Mouse (Mus musculus) T-helper 17 cell (primary cell): ENCODE measurements at regions not wholly inside any gene's neighbourhood (a gene's known extent, or its start where the extent isn't known, plus 50 kb on each side); places are given as distances from the start of the nearest gene placed in this dataset.

Experiments
- in situ Hi-C, 2 experiments: fragments of 300-600 bp; cut with MboI, MseI; formaldehyde crosslinking; loops; 1 replicate in 1 of 2; 2 replicates in 1 of 2; pipeline ENCODE4 v1.15.1; 2025; ENCODE audit warnings: high pct_unique_total_duplicates in 2 of 2

- in situ Hi-C loops = no loop called here
These were observed 345.2 kb upstream of the Tshz3 start for GRCm38 (mm10) chr7:36352761-36353160.

GRCm38 (mm10) chr7:36350616-36351015, 347.3 kb upstream of the Tshz3 start:
- in situ Hi-C loops = no loop called here

DNA sequence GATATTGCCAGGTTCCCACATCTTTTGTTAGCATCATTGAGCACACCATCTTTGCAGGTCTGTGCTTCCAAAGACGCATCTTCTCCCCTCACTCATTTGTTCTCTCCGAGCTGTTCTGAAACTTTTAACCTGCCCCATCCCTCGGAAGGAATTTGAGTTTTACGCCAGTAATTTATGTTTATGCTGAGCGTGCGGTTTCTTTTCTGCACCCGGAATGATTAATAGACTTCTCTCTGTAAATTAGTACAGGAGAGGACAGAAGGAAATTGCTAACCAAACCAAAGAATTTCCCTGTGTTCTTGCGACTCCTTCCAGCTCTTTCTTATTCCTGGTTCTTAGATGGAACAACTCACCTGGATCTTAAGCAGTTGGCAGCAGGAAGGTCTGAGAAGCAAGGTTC, 349.7 kb upstream of the Tshz3 start:
- in situ Hi-C loops = no loop called here

DNA sequence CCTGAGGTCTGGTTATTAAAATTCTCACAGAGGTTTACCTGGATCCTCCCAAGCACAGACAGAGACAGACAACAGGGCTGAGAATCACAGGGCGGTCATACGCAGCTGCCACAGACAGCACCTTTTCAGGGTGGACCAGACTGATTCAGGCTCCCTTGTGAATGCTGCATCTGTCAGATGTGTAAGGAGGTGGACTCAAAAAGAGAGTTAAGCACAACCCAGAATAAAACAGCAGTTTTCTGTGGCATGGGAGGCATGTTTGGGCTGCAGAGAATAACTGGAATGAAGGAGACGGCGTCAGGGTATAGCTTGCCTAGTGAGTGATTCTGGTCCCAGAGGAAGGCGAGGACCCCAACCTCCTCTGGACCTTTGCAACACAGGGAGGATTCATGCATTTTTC, 363.1 kb upstream of the Tshz3 start:
- in situ Hi-C loops = no loop called here

DNA sequence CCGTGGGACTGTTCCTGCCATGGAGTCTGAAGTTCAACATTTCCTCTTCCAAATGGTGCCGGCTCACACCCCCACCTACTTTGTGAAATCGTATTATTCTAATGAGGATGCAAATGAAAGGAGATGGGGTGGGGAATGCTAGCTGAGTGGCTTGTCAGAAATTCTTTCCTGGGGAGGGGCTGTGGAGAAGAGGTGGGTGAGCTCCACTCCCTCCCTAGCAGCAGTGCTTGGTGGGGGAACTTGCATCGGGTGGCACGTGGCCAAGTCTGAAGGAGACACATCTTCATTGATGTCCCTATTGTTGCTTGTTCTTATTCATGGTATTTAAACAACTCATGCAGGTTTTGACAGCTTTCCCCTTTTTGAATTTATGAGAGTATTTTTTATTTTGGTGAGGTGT, 363.8 kb upstream of the Tshz3 start:
- in situ Hi-C loops = no loop called here

DNA sequence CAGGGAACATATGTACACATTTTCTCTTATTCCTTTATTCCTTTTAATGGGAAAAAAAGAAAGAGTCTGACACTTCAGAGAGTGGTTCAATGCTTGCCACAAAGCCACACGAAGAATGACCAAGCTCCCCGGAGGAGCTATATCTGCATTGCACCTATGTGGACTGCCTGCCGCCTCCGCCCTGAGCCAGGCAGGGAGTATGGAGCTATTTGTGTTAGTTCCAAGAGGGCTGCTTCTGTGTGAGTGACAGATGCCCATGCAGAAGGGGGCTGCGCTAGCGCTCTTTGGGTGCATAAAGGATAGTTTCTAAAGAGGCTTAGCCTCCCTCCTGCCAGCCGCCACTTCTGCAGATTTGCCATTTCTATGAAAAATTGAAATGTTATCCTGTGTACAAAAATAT, 365.3 kb upstream of the Tshz3 start:
- in situ Hi-C loops = no loop called here

- in situ Hi-C loops = no loop called here
These were observed 369.8 kb upstream of the Tshz3 start for GRCm38 (mm10) chr7:36328141-36328540.

- in situ Hi-C loops = no loop called here
These were observed 373.9 kb upstream of the Tshz3 start for GRCm38 (mm10) chr7:36324035-36324434.

DNA sequence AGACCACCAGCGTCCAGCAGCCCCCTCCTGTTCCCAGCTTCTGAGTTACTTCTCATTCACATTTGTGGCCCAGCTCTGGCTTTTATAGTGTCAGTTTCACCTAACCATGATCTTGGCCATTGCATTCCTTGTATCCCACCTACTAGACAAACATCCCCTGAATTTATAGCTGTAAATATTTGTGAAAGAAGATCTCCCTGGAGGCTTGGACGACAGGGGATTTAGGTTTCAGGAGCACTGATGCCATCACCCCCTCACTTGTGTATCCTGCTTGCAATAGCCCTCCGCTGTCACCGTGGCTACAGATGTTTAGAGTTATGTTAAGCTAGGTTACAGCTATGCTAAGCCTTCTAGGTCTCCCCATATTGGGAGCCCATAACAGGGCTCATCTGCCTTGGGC, 375.7 kb upstream of the Tshz3 start:
- in situ Hi-C loops = no loop called here

- in situ Hi-C loops = no loop called here
These were observed 380.3 kb upstream of the Tshz3 start for GRCm38 (mm10) chr7:36317466-36318212.

DNA sequence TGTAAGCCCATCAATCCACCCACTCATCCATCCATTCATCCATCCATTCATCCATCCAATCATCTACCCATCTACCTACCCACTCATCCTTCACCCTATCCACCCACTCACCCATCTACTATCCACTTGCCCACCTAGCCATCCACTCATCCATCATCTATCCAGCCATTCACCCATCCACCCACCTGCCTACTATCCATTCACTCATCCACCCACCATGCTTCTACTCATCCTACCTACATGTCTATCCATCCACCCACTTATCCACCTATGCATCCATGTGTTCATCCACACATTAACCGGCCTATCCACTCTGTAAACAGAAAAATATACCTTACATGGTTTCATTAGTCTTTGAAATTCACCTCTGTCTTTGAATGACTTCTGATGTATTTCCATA, 384.2 kb upstream of the Tshz3 start:
- in situ Hi-C loops = no loop called here

- in situ Hi-C loops = no loop called here
These were observed 387.9 kb upstream of the Tshz3 start for GRCm38 (mm10) chr7:36309761-36310605.

DNA sequence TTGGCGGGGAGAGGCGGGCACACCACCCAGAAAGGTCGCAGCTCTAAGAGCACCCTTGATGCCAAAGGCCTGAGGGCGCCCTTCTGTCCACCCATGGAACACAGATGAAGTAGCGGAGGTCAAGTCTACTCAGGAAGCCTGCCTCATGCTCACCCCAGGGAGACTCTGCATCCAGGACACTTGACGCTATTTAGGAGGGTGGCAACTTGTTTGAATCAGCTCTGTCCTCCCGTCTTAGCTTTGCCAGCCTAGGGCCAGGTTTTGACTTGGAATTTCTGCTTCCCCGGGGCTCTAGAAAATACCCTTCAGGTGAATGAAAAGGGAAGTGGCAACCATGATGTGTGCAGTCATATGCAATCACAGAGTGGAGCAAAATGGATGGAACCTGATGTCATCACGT, 389.2 kb upstream of the Tshz3 start:
- in situ Hi-C loops = no loop called here

- in situ Hi-C loops = no loop called here
These were observed 389.8 kb upstream of the Tshz3 start for GRCm38 (mm10) chr7:36308106-36308620.

DNA sequence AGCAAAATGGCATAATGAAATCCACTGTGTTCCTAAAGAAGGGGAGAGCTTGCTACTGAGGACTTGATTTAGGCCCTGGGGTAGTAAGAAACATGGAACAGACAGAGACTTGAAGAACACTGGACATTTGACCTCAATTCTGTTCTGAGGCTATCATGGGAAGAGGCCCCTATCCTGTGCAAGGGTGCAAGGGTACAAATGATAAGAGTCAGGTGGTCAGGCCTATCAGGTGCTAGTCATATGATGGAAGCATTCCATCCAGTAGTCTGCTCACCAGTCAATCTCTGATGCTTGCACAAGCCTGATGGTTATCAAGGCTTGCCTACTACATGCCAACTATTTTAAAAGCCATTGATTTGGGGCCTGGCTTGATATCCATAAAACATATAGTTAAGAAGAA, 420.6 kb upstream of the Tshz3 start:
- in situ Hi-C loops = no loop called here

DNA sequence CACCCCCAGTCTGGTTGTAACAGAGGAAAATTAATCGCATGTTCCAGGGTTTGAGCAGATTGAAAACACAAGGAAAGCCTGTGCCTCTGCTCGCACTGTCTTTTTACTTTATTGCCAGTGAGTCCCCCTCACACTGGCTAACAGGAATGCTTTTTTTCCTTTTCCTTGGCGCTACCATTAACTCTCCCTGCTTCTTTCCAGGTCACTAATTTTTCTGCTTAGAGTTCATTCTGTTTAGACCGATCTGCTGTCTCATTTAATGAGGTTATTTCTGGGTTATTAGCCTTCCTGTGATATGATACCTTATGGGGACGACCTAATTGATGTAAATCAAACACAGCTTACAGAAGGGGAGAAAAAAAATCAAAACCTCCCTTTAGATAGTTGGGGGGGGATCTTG, 429.0 kb upstream of the Tshz3 start:
- in situ Hi-C loops = no loop called here

GRCm38 (mm10) chr7:36265163-36265823, 432.6 kb upstream of the Tshz3 start:
- in situ Hi-C loops = no loop called here

GRCm38 (mm10) chr7:36262124-36262710, 435.7 kb upstream of the Tshz3 start:
- in situ Hi-C loops = no loop called here

DNA sequence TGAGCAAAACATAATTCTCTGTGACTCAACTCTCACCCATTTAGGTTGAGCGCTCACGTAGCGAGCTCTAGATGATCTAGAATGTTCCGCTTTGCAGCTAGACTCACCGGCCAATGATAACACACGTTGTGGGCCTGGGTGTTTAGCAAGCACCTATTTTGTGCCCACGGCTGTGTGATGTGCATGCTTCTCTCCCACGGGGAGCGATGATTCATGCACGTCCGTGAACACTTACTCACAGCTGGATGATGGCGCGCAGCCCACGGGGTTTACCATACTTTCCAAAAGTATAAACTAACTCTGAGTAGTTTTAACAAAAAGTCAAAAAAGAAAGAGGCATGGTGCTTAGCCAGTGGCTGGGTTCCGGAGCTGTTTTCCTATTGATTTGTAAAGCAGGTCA, 440.8 kb upstream of the Tshz3 start:
- in situ Hi-C loops = no loop called here

DNA sequence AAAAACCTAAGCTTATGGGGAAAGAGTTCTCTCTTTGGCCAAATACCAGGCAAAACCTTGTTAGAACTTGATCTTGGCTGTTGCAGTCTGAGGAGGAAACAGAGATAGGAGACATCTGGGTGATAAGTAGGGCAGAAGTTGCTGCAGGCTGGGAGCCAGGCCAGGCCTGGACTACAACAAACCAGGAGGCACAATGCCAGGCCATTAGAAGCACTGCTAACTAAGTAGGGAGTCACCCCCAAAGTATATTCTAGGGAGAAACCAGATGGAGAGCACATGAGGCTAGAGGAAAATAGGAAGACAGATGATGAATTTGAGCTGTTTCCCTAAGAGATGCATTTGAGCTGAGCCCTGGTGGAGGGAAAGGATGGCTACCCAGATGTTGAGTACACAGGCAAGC, 444.6 kb upstream of the Zfp507 start:
- in situ Hi-C loops = no loop called here

- in situ Hi-C loops = no loop called here
These were observed 433.9 kb upstream of the Zfp507 start for GRCm38 (mm10) chr7:36236673-36237072.

- in situ Hi-C loops = no loop called here
These were observed 426.2 kb upstream of the Zfp507 start for GRCm38 (mm10) chr7:36229031-36229430.
